Mouse (Mus musculus): ENCODE data around the gene Iqcc.

DNA sequence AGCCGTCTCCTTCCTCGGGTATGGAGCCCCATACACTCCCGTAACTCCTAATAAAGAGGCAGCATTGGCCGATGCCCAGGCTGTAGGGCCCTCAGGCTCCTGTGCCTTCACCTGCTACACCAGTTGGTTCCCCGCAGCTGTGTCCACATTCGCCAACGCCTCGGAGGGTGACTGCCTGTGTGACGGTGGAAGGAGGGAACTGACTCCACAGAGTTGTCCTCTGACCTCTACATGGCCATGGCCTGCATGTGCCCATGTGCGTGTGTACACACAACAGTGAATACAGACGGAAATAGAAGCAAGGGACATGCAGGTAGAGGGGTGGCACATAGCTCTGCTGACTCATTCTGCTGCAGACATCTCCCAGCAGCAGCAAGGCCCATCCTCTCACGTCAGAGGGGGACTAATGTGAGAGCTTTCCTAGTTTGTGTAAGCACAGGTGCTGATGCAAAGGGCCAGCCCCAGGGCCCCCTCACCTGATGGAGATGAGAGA lies 9.7 kb downstream of the Iqcc start:
- TF ChIP-seq CTCF (IDR thresholded peaks at IDR 0.05; ENCODE audit: low read depth) (no peak), EP300 (IDR thresholded peaks at IDR 0.05; ENCODE audit: low read depth) (no peak)
